Mouse (Mus musculus) embryo, embryonic 11.5 days (tissue): ENCODE results near the gene Frmd4a.

Experiments used
- DNase-seq: peaks from one replicate; pipeline ENCODE4 v3.0.0-alpha.2; 2012; ENCODE audit warnings: low read depth, low spot score

The Frmd4a gene

DNA sequence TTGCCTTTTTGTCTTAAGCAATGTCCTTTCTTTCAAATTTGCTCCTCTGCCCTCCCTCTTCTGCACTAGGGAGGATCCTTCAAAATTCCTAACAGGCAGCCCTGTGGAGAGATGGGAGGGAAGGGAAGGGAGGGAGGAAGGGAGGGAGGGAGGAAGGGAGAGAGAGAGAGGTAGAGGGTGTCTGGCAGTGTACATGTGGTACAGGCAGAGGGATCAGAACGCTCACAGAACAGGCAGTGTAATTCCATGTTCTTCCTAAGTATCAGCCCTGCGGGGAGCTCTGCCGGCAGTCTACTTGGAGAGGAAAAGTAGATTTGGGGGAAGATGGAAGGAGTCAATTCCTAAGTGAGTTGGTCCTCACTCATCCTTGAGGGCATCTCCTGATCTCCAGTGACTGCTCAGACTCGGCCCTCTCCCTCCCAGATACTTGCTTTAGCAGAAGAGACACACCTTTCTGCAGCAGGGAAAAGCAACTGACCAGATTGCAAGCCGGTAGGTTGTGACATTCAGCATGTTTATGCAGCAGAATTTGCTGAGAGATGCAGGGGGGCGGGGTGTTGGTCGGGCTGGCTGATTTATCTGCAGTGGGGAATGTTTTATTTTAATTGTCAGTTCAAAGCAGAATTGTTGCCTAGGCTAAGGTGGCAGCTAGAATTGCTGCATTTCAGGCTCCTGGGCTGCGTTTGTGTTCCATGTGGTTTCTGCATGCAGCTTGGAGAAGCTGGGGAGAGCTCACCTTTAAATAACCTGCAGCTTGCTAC lies at the start of gene Frmd4a:
Gene Frmd4a (plus strand): TSS at position 190 of the 761 bp plus-strand sequence.
- DNase-seq: no peak

DNA sequence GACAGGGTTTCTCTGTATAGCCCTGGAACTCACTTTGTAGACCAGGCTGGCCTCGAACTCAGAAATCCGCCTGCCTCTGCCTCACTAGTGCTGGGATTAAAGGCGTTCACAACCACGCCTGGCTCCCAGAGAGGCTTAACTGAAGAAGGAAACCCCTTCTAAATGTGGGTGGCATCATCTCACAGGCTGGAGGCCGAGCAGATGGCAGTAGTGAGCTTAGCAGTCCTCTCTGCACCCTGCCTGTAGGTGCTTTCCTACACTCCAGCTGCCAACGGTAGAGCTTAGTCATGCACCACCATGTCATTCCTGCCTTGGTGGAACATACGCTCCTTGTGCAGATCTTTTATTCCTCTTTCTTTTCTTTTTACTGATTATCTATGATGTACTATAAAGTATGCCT lies 28.6 kb upstream of the Frmd4a start:
- DNase-seq: no peak

DNA sequence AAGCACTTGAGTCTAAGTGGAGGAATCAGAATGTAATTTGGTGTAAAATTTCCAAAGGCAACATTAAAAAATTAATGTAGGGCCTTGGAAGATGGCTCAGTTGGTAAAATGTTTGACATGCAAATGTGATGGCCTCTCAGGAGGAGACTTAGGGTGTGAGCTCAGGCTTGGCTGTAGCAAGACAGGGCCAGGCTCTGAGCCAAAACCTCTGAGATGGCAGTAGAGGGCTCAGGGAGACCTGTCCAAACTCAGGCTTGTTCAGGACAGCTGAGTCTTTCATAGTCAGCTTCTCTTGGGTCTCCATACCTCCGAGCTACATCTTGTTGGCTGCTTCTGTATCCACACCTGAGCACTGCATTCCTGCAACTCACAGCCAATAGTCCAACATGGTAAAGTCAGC lies 27.1 kb upstream of the Frmd4a start:
- DNase-seq: no peak

DNA sequence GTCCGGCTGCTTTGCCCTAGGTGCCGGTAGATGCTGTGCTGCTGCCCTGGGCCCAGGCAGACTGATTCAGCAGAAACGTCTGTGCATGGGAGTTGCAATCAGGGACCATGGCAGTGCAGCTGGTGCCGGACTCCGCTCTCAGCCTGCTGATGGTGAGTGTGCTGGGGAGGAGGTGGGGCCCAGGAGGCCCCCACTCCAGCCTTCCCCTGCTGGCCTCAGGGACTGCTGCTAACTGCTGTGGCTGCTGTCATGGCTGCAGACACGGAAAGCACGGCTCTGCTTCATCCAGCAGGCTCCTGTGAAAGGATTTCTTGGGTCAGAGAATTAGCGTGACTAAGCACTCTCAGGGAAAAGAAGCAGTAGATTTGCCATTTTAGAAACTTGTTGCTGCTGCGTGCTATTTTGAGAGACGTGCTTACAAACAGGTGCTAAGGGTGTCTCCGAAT lies 937 bp downstream of the Frmd4a start:
- DNase-seq: no peak

DNA sequence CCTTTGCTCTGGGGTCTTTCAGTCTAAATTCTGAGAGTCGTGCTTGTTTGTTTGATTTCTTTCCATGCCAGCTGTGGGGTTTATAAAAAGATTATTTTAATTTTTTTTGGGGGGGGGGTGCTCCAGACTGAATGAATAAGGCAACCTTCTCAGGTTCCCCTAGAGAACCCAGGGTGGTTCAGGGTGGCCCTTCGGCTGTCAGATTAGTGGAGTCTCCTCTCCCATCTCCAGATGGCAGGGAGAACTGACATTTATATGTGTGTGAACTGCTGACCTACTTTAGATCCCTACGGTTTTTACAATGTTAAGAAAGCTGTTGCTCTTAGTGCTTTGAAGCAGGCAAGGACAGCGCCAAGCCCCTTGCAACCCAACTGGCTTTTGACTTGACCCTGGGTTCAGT lies 1.4 kb downstream of the Frmd4a start:
- DNase-seq: no peak

DNA sequence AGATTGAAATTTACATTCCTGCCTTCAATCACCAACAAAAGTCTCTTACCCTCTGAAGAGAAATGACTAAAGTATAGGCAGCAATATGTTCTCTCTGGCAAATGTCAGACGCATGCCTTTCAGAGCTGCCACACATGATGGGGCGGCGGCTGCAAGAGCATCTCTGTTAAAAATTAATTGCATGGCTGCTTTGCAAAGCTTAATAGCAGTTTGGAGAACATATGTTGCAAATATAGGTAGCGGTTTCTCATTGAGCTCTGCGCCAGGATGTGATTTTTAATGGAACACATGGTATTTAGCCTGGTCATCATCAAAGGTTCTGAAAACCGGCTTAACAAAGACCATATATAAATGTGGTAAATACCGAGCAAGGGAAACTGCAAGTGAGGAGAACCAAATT lies 7.4 kb downstream of the Frmd4a start:
- DNase-seq: no peak

DNA sequence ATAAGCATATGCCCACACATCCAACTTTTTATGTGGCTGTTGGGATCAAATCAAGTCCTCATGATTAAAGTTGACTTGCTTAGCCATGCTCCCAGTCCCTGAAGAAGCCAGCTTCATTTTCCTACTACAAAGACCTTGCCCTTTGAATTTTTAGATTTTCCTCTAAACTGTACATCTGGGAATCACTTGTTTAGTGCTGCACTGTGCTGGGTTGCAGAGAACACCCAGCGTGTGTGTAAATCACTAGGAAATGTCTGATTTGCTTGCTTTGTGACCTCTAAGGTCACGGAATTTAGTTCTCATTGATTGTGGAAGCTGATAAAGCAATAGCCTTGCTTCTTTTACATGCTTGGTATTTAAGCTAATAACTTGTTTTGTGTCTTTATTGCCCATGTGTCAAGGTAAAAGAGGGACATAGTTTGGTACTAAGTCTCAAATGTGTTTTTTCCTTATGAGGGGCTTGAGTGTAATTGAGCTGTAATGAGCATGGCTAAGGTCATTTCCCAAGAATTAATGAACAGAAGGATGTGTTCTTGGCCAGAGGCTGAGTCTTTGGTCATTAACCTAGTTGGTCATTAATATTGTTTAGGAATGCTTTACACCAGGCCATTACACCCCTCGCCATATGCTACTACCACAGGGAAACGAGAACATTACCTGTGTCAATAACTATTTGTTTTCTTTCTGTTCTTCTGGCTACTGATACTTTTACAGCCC lies 11.7 kb downstream of the Frmd4a start:
- DNase-seq: no peak

DNA sequence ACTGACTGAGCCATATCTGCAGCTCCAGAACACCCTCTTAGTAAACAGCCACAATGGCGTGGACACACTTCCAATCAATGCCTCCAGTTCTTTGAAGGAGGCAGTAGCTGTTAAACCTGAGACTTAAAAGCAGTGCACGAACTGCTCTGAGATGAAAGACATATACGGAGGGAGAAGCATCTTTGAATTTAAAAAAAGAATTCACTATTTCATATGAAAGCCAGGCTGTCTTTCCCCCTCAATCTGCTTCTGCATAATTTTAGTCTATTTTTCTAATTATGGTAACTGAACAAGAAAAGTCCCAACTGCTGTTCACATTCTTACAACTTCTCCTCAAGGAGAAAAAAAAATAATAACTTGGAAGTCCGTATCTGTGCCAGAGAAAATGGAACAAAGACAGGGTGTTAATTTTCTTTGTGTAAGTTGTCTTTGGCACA lies 18.7 kb downstream of the Frmd4a start:
- DNase-seq: no peak

DNA sequence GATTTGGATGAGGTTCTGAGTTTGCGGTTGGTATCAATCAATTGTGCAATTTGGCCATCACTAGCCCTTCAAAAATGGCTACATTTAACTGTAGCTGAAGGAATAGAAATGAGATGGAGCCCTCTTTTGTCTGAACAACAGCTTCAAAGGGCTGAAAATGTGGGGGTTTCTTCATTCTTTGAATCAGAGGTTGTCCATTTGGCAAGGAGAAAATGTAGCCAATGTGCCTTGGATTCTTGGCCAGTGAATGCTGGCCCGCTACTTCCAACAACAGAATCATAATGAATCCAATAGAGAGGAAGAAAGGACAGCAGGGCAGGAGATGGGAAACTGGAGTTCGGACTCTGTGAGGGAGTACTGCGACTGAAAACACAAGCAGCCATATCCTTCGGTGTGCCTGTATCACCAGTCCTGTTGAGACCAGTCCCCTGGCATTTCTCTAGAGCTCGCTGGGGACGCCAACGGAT lies 19.2 kb downstream of the Frmd4a start:
- DNase-seq: no peak

DNA sequence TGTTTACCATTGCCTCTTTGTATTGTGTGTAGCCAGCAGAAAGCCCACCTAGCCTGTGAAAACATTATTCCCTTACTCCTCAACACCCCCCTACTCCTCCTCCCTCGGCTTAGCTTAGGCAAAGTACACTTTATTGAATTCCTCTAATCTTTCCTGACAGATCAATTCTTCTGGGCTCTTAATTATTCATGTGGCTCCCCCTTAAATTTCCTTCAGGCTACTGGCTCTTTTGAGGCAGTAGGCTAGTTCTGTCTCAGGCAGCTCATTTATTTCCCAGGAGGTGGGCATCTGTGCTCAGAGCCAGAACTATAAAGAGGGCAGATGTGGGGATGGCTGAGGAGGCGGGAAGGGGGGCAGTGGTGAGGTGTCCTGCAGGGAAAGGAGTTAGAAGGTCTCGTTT lies 24.5 kb downstream of the Frmd4a start:
- DNase-seq: no peak

DNA sequence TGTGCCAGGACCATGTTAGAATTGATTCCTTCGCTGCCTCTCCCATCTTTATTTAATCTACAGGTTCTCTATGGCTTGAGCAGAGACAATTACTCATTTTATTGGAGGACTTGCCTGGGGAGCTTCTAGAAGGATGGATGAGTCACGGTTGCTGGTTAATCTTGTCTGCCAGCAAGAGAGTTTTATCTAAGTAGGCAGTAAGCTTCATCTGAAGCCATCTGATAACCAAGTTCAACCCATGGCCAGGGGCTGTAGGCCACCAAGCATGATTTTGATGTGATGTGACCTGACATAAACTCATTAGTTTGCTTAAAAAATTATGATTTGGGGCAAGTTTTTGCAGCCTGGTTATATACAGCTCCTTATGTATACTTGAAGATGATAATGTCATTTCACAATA lies 38.0 kb downstream of the Frmd4a start:
- DNase-seq: no peak

DNA sequence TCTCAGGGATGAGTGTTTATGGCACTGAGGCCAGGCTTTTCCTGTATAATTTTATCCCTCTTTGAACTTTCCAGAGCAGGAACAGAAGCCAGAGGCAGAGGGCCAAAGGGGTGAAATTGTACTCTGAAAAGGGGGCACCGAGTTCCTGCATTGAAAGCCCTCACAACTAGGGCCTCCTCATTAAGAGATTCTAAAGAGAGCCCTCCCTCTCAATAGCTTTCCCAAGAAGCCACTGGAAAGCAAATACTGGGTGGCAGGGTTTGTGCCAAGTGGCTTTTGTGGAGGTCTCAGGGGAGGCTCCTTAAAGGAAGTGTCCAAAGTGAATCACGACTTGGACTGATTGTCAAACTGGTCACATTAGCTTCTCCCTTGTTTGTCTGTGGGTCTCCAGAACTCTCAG lies 43.2 kb downstream of the Frmd4a start:
- DNase-seq: no peak

DNA sequence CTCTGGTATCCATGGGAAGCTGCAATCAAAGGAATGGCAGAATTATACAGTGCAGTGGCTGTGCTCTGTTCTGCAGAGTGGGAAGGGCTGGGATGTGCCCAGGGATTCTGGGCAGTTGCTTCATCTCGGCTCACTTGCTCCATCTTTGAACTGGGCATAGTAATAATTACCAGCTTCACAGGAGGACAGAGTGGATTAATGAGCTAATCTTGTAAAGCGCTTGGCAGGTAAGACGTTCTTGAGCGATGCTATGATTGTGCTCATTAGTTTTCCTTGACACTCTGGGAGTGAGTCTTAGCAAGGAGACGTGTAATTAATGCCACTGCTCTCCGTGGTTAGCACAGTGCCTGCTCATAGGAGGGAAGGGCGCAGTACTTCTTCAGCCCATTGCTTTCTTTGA lies 54.3 kb downstream of the Frmd4a start:
- no peak for DNase-seq

DNA sequence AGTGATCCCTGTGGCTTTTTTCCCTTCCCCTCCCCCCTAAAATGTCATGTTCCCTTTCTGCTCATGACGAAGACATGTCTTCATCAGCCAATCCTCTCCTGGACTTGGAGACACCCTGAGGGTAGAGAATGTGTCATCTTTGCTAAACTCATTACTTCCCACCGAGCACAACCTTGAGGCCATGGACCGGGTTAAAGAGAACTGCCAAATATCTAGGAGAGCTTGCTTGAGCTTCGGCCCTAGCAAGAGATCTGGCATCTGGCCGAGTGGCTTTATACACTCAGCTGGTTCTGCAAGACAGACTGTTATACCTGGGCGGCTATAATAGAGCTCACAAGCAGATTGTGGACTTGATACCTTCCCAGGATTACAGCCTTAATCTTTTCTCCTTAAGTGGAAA lies 66.4 kb downstream of the Frmd4a start:
- DNase-seq: no peak

DNA sequence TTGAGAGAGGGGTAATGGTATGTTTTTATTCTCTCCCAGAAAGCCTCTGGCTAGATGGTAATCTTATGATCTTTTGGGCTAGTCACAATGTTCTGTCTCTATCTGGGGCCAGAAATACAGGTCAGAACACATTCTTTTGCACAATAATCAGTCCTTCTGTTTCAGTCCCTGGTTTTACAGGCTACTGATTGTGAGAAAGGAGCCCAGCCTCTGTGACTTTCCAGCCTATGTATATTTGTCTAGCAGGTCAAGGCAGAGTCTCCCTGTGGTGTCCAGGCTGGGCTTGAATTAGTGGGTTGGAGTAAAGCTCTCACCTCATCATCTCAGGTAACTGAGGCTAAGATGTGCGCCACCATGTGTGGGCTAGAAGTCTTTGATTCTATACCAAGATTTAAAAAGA lies 80.1 kb downstream of the Frmd4a start:
- DNase-seq: no peak

DNA sequence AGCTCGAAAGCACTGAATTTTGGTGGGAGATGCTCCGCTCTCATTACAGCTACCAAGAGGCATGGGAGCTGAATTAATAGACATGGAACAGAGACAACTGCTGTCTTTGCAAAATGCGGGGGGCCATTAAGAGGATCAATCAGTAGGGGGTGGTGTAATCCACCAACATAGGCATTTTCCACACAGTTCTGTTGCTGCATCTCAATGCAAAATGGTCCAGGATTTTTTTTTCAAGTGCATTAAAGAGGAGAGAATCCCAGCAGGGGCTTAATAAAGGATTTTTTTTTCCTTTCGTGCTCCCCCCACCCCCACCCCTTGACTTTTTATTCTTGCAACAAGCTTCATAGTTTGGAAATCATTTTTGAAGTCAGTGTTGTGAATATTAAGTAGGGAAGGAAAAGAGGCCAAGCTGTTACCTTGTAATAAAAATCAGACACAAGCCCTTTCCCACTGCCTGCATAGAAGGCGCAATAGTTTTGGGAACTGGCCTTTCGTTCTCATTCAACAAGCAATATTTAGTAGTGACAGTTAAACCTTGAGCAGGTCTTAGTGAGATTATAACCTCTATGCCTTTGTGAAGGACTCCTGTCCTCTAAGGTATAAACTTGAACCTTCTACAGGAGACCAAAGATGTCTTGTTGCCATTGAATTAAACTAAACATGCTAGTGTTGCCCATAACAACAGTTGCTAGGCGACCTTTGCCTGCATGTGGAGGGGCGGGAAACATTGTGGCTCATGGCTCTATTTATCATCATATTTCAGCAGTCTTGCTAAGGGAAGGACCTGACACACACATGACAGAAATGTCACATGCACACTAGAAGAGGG lies 81.6 kb downstream of the Frmd4a start:
- peak; percentile 14 for DNase-seq

DNA sequence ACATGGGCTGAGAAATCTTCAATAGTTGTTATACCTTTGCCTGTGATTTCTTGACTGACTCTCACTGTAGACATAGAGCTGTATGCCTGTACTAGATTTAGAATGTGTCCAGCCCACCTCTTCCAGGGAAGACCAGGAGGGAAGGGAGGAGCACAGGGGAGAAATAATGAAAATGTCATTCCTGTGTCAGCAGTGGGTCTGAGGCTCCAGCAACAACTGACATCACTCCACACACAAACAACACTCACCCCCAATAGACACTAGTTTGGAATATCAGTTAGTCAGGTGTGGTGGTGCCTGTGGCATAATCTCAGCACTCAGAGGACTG lies 82.2 kb downstream of the Frmd4a start:
- no peak for DNase-seq

DNA sequence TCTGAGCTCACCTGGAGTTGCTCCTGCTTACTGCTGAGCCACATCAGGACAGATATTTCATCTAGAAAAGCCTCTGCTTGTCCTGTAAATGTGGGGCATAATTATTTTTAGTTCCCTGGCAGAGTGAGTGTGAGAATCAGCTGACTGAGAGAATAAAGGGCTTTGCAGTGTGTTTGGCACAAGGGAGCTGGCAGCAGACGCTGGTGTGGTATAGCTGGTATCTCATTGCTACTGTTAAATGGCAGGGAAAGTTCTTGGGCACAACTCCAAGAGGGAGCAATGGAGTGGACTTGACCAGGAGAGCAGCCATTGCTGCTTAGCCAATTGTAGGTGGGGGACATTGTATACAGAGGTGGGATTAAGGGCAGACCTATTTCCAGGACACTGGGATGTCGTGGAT lies 83.9 kb downstream of the Frmd4a start:
- no peak for DNase-seq

DNA sequence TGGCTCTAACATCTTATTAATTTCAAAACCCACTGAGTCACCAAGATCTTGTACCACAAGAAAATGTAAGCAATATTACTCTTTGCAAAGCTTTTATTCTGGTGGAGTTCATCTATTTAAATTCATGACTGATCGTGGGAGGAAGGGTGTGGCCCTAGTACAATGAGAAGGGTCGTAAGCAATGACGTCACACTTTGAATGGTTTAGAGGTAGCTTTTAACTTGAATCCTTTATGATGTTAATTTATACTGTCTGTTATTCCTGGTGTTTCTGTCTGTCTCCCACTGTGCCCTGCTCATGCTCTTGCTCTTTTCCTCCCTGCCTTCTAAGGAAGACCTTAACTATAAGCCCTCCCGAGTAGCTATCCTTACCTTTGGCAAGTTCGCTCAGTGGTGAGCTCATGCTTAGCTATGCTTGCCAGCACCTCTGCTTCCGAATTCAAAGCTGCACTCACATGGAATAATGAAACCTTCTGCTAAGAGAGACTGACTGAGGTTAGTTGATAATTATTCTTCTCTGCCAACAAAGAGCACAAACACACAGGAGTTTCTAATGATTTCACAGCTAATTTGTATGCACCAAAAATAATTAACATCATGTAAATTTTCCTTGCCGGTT lies 95.9 kb downstream of the Frmd4a start:
- DNase-seq: no peak

DNA sequence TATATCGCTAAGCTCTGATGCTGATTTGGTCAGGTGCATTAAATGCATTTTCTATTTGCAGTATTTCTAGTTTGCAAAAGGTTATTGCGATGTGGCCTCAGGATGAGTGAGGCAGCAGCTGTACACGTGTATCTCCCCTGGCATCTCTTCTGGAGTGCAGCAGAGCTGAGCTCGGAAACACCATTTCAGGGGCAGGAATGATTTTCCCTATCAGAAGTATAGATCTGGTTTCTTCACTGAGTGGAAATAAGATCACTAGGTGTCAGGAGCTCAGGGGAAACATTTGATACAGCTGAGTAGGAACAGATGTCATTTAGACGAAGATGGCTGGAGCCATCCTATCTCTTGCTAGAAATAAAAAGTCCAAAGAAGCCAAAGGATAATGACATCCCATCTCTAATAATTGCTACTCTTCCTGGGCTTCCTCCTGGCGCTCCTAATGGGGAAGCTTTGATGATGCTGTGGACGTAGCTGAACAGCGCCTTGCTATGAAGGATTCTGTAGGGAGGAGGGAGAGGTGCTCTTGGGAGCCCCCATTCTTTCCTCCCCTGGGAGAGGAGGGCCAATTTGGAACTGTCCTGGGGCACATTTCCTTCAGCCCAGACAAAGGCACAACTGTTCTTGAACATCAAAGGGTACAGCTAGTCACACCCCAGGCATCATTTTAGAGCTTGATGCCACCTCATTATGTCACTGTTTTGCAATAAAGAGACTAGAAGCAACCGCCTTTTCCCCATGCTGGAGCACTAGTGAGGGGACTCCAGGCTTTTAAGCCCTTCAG lies 102.4 kb downstream of the Frmd4a start:
- no peak for DNase-seq

DNA sequence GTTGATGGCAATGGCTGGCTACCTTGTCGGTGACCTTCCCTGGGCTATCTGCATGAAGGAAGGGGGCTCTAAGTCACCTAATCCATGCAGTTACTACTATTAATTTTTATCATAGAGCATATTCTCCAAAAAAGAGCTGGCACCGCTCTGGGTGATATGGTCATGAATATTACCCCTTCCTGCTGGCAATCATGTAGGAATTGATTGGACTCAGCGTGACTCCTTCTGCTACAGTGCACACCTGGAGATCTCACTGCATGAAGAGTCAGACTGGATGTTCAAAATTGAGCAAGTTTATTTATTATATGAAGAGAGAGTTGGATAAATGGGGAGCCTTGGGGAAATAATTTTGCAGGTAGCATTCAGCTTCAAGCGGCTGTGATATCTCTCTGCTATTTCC lies 113.7 kb downstream of the Frmd4a start:
- DNase-seq: no peak
